9 mouse cellular contexts compared by ENCODE assay signal in genomic region chr6:36903821-36904220, GRCm38 (mm10).
DNase-seq lines count a peak whose midpoint lies in the region; ATAC-seq and TF ChIP-seq lines count a peak whose summit lies in the region.
"Had no signal": no experiment of that assay in that cellular context is flagged by ENCODE, and none has a peak within 500 bp of the region (broad histone marks: within the 10 kb centered on the region; RNA-seq: fewer than 3 reads in every experiment).

No protein-coding gene starts in this region.

- intact Hi-C loops in heart, postnatal 25 days (cut with DNase I) = loop anchor here (2.0 to 10.0 kb wide), 5 partner anchors 87 to 519 kb away; partner anchors contain the start of gene Chrm2

- H3K4me2 ChIP-seq in stomach, embryonic 14.5 days (replicated peaks; ENCODE audit: low read depth, low read length) = no peak overlapping the region

- H3K36me3 ChIP-seq in stomach, embryonic 14.5 days (ENCODE audit: control insufficient read depth, insufficient read depth, low read length) = no peaks in the 10 kb centered on the region

- no peak for TF ChIP-seq POLR2A in lung, adult 2 months (IDR thresholded peaks at IDR 0.05; ENCODE audit: borderline replicate concordance, extremely low read depth, low read depth, low read length)

- no peak overlapping the region for H3K27ac ChIP-seq in stomach, embryonic 14.5 days (ENCODE audit: low read length)
- H3K27ac ChIP-seq: macrophage had no signal

- 0 out of 4 replicates have a peak, but pooled peaks have one; percentile 37 to 39 for ATAC-seq in hematopoietic stem cell, adult 5-6 weeks (replicated peaks in 1 of 2; ENCODE audit: insufficient read depth in 1 of 2, low FRiP score in 2 of 2, low TSS enrichment in 1 of 2, low read depth in 1 of 2, poor library complexity in 2 of 2, severe bottlenecking in 2 of 2)
- ATAC-seq in stomach, embryonic 14.5 days (ENCODE audit: insufficient number of reproducible peaks, insufficient read depth, low FRiP score, low read depth) = peak; percentile 49; the same call in 1 of the 2 replicates

- no peaks in the 10 kb centered on the region; the same call in 1 of the 2 replicates for H3K4me1 ChIP-seq in lung, adult 2 months (ENCODE audit: control insufficient read depth, insufficient read depth, low read length)
- H3K4me1 ChIP-seq in stomach, embryonic 14.5 days (ENCODE audit: control insufficient read depth, insufficient read depth, low read length) = 0 out of 2 replicates have a peak, but pooled peaks cover 2% of the 10 kb centered on the region

- WGBS in lung, adult 2 months = 23% methylated on average over 5 of the region's 5 CpGs
- WGBS in stomach, embryonic 14.5 days = 17% methylated on average over 5 of the region's 5 CpGs

- TF ChIP-seq CTCF in lung, adult 2 months (IDR thresholded peaks at IDR 0.05; ENCODE audit: insufficient read depth, low read length) = peak; percentile 19; the same call in 1 of the 2 replicates

- H3K4me3 ChIP-seq in lung, adult 2 months (replicated peaks; ENCODE audit: extremely low read depth, low read depth, low read length) = no peak overlapping the region
- H3K4me3 ChIP-seq in stomach, embryonic 14.5 days (ENCODE audit: low read depth, low read length) = no peak overlapping the region

- DNase-seq in heart, adult 11 months = peak; percentile 61
- no peak for DNase-seq in heart, postnatal 25 days (ENCODE audit: low spot score)
- DNase-seq in MN1 (ENCODE audit: low spot score) = peak; percentile 55
- DNase-seq in embryo, embryonic 9.5 days (ENCODE audit: extremely low spot score) = peak; percentile 58
- DNase-seq in lung, adult 2 months = no peak
- no peak for DNase-seq in urinary bladder, adult 18-20 months (ENCODE audit: low spot score in 2 of 2)

- no peaks in the 10 kb centered on the region for H3K27me3 ChIP-seq in stomach, embryonic 14.5 days (ENCODE audit: control insufficient read depth, insufficient read depth, low read length)

- no peaks in the 10 kb centered on the region for H3K9me3 ChIP-seq in stomach, embryonic 14.5 days (ENCODE audit: control insufficient read depth, low read depth, low read length)

- H3K9ac ChIP-seq in stomach, embryonic 14.5 days (replicated peaks; ENCODE audit: low read depth, low read length) = no peak overlapping the region

Comparison
In these comparisons a context has a peak if more than half of its experiments do, and no peak if none do; other contexts are left out.
1. DNase-seq: peak in heart, adult 11 months (single experiment), MN1 (single experiment) and embryo, embryonic 9.5 days (single experiment); none in heart, postnatal 25 days (single experiment), lung, adult 2 months (single experiment) and urinary bladder, adult 18-20 months (0 of 2).